Mouse (Mus musculus) cerebellum, adult 2 months (tissue): ENCODE results near the gene Espl1.
A peak's percentile ranks its signal among the peaks of the same experiment; 100 is the strongest.

Experiments
- CTCF ChIP-seq: fragments of 200-500 bp; IDR thresholded peaks from 2 replicates; pipeline ENCODE4 v1.5.1; 2011; ENCODE audit warnings: low read depth, mild to moderate bottlenecking, control low read depth, low read length, moderate library complexity, borderline replicate concordance; ENCODE audit not compliant: insufficient read depth
- POLR2A ChIP-seq: fragments of 200-500 bp; IDR thresholded peaks from 2 replicates; pipeline ENCODE4 v1.6.1; 2011; ENCODE audit warnings: low read length, control low read depth, borderline replicate concordance; ENCODE audit not compliant: insufficient read depth

DNA sequence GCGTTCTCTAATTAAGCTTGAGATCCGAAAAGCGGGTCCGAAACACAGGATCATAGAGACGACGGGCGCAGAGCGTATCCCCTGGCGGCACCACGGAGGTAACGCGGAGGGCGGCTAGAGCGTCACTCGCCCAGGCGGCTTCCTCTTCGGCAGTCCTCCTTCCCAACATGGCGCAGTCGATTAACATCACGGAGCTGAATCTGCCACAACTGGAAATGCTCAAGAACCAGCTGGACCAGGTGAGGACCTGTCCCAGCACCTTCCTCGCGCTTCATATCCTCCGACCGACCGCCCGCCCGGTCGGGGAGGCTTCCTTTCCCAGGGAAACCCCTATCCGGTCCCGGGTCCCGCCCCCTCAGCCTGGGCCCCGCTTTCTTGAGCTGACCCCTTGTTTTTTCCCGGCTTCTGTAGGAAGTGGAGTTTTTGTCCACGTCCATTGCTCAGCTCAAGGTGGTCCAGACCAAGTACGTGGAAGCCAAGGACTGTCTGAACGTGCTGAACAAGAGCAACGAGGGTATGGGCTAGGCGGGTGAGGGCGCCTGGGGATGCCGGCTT lies 30.0 kb downstream of the Espl1 start, which contains the start of gene Pfdn5:
- TF ChIP-seq CTCF (no peak; the same call in 1 of the 2 replicates), POLR2A (peak; percentile 61)
